Mouse (Mus musculus) urinary bladder, postnatal 4 days (tissue): Measurements from ENCODE around the gene Tex37.

Source experiments
- DNase-seq, 2 experiments: peaks; one replicate each; pipeline ENCODE4 v3.0.0; 2021 to 2022; ENCODE audit warnings: low spot score in 2 of 2

Gene Tex37

GRCm38 (mm10) chr6:70918827-70919226 lies at the start of gene Tex37:
Gene Tex37, minus strand, starts transcription at chr6:70918927.
- no peak for DNase-seq

GRCm38 (mm10) chr6:70968291-70968690 lies 49.6 kb upstream of the Tex37 start:
- DNase-seq = no peak

GRCm38 (mm10) chr6:70967422-70967821 lies 48.7 kb upstream of the Tex37 start:
- DNase-seq = no peak

DNA sequence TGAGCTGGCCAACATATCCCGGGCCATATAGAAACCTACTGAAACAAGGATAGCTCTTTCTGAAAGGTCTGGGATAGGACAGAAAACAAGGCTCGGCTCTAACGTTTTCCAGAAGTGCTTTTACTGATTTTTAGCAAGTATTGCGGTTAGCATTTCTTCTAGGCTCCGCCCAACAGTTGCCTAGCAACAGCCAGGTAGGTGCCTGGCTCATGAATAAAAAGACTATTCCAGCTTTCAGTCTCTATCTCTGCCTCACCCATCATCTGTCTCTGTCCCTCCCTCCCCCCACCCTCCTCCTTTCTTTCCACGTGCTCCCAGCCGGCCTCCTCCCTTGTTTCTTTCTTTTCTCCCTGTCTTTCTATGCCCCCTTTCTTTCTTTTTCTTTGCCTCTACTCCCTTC lies 47.0 kb upstream of the Tex37 start:
- no peak for DNase-seq

DNA sequence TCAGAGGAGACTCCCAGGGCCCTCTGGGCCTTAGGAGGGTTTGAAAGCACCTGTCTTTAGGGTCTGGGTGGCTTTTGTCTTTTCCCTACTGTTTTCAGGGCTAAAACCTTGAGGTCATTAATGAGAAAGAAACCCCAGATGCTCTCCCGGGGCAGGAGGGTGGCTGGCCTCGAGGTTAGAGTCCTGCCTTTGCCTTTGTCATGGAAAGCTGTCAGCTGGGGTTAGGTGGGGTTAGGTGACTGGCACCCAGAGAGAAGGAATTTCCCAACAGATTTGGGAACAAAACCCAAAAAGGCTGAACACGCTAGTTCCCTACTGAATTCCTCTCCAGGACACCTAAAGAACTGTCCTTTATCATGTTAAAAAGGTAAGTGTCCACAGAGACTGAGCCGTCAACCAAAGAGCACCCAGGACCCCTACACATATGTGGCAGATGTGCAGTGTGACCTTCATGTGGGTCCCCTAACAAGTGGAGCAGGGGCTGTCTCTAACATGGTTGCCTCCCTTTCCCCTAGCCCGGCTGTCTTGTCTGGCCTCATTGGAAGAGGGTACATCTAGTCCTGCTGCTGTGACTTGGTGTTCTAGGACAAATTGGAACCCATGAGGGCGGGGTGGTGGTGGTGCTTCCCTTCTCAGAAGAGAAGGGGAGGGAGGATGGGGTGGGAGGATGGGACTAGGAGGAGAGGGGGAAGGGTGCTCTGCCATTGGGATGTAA lies 45.5 kb upstream of the Tex37 start:
- no peak for DNase-seq

DNA sequence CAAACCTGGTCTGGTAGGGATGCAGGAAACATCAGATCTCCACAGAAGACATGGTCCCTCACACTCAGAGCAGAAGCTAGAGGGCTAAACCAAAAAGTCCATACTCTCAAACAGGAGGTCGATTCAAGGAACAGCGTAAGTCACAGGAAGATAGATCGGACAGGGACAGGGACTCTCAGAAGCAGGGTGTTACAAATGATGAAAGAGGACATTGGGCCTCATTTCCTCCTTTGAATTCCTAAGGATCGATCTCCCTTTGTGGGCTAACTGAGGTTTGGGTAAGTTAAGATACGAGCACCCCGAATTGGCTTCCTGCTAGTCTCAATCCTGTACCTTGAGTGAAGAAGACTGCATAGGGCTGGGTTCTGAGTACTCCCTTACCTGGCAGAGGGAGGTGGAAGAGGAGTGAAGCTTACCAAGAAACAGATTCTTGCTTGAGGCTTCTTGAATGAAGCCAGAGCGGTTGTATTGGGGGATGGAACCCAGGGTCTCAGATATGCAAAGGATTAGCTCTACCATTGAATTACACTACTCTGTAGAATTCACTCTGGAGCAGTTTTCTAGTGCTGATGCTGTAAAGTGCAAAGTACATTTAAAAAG lies 38.7 kb upstream of the Tex37 start:
- no peak for DNase-seq

GRCm38 (mm10) chr6:70956936-70957335 lies 38.2 kb upstream of the Tex37 start:
- no peak for DNase-seq

DNA sequence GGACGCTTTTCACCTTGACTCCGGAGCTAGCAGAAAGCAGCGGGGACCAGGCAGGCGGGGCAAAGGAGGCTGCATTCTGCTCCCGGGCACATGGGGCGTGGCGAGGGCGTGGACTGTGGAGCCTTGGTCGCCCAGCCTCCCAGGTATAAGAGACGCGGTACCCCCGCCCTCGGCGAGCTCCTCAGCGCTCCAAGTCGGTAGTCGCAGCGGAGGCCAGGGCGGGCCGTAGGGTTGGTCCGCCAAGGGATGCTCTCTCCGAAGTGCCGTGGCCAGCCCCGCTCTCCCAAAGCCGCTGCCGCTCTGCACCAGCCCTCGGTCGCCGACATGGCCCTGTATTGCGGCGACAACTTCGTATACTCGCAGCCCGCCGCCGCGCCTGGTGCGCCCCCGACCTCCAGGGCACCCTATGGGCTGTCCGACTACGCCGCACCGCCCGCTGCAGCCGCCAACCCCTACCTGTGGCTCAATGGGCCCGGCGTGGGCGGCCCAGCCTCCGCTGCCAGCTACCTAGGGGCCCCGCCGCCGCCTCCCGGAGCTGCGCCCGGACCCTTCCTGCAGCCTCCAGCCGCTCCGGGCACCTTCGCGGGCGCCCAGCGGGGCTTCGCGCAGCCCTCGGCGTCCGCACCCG lies 37.7 kb upstream of the Tex37 start, which contains the start of gene Foxi3:
TSS of gene Foxi3 (plus strand) at position 247 of the 628 bp plus-strand sequence.
- DNase-seq = no peak

DNA sequence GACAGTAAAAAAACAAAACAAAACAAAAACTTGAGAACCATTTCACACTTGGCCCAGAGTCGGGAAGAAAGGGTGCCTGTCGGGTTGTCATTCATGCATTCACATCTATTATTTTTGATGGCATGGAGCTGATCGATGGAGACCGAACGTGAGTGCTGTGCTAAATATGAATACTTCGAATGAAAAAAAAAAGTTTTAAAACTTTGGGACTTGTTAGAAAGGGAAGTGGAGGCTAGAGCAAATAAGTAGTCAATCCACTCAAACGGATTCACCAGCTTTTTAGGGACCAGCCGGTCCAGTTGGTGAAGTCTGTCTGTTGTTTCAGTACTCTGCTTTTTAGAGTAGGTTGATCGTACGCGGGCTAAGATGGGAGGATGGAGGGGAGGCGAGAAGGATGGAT lies 37.1 kb upstream of the Tex37 start:
- no peak for DNase-seq

DNA sequence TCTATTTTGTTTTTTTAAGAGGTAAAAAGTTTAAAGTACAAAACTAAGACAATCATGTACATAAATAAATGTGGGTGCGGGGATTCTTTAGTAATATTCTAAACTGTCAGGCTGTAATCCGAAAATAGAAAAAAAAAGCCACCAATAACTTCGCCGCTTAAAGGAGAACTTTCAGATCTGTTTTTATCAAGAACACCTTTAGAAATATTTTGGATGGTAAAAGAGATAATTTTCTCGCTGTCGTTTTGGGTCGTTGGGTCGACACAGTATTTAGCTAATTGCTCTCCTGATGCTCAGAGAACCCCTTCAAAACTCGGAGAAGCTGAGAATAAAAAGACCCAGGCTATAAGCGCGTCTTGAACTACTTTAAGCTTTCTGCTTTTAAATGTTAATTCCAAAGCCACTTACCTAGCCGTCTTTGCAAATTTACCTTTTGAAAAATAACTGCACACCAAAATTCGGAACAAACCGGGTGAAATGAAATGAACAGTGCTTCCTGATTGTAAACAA lies 36.6 kb upstream of the Tex37 start:
- no peak for DNase-seq

GRCm38 (mm10) chr6:70954040-70954439 lies 35.3 kb upstream of the Tex37 start:
- no peak for DNase-seq

GRCm38 (mm10) chr6:70953274-70953673 lies 34.5 kb upstream of the Tex37 start:
- no peak for DNase-seq

DNA sequence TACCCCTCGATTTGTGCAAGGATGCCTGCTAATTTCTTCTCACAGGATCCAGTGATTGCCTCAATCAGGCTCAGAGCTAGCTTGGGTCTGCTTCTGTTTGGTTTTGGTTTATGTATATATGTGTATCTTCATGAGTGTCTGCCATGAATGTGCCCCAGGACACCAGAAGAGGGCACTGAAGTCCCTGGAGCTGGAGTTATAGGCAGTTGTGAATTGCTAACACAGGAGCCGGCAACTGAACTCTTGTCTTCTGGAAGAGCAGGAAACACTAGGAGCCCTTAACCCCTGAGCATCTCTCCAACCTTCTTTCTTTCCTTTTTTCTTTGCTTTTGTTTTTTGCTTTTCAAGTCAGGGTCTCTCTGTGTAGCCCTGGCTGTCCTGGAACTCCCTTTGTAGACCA lies 13.1 kb upstream of the Tex37 start:
- no peak for DNase-seq

- DNase-seq = no peak
Observed at GRCm38 (mm10) chr6:70921274-70922074, 2.7 kb upstream of the Tex37 start.

- no peak for DNase-seq
Observed at GRCm38 (mm10) chr6:70912396-70912765, 6.3 kb downstream of the Tex37 start.

GRCm38 (mm10) chr6:70911668-70912395 lies 6.9 kb downstream of the Tex37 start:
- no peak for DNase-seq

GRCm38 (mm10) chr6:70910285-70910684 lies 8.4 kb downstream of the Tex37 start:
- DNase-seq = no peak

- no peak for DNase-seq
Observed at GRCm38 (mm10) chr6:70909572-70909971, 9.2 kb downstream of the Tex37 start.

DNA sequence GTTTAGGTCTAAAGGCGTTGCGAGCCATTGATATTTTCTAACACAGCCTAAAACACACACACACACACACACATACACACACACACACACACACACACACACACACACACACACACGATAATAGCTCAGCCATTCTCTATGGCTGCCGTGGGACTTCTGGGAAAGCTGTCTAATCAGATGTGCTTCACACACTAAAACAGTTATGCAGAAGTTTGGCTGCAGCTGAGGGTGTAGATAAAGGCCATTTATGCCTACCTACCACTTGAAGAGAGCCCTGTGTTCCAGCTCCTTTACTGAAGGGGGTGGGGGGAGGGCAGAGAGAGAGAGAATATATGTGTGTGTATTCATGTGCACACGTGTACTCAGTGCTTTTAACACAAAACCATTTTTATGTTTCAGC lies 15.0 kb downstream of the Tex37 start:
- DNase-seq = no peak

DNA sequence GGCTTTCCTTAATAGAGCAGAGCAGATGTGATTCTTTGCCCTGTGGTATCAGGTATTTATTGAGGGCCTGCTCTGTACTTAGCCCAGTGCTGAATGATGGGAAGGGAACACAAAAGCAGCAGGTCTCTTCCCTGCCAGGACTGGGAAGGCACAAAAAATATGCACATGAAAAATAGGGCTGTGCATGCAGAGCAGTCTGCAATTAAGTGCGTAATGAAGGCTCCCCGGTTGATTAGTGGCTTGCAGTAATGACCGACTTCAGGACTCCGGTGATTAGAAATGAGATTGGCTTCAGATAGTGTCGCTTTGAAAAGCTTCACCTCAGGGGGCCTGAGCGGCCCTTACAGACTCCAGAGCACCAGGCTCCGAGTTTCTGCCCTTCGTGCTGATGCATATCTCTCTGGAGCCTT lies 19.1 kb downstream of the Tex37 start:
- DNase-seq = no peak

GRCm38 (mm10) chr6:70898166-70898565 lies 20.6 kb downstream of the Tex37 start:
- DNase-seq = no peak
